Mouse (Mus musculus): ENCODE results near the gene Arhgef7. TPM values are rescaled to one million over a fixed set of nuclear protein-coding genes. Genes with fewer than 3 reads are reported as not detected.

Gene Arhgef7
- total RNA-seq, 2 experiments from 2014 or later, result 172 to 189 TPM

GRCm38 (mm10) chr8:11708815-11709214 lies 18.7 kb upstream of the Arhgef7 start:
- no peak for DNase-seq (ENCODE audit: low spot score in 2 of 2)
- intact Hi-C loops (cut with DNase I), result loop anchor here (10.0 kb wide), 1 partner anchor 274 kb away; no protein-coding TSS in a partner anchor

DNA sequence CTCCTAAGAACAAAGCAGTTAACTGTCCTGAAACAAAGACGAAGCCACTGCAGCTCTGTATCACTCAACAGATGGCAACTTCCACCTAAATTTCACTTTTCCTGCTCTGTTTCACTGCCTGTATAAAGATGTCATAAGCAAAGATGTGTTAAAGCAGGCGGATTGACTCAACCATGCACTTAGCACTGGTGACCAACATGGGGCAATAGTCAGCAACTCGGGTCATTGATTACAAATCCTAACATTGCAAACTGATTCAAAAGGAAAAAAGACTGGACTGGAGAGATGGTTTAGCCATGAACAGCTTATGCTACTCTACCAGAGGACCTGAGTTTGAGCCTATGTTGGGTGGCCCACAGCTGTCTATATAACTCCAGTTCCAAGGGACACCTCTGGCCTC lies 18.0 kb upstream of the Arhgef7 start:
- intact Hi-C loops (cut with DNase I), result loop anchor here (10.0 kb wide), 1 partner anchor 275 kb away; no protein-coding TSS in a partner anchor
- DNase-seq (ENCODE audit: low spot score in 2 of 2), result no peak

DNA sequence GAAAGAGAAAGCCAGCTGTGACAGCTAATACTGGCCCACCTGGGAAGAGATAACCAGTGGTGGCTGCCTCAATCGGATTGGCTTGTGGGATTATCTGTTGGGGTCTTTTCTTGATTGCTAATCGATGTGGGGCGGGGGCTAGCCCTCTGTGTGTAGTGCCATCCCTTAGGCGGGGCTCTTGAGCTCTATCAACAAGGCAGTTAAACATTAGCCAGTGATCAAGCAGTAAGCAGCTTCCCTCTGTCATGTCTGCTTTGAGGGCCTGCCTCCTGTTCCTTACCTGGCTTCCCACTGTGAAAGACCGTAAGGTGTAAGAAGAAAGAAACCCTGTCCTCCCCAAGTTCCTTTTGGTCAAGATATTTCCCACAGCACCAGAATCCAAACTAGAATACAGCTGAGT lies 17.1 kb upstream of the Arhgef7 start:
- intact Hi-C loops (cut with DNase I), result no loop called here
- no peak for DNase-seq (ENCODE audit: low spot score in 2 of 2)

DNA sequence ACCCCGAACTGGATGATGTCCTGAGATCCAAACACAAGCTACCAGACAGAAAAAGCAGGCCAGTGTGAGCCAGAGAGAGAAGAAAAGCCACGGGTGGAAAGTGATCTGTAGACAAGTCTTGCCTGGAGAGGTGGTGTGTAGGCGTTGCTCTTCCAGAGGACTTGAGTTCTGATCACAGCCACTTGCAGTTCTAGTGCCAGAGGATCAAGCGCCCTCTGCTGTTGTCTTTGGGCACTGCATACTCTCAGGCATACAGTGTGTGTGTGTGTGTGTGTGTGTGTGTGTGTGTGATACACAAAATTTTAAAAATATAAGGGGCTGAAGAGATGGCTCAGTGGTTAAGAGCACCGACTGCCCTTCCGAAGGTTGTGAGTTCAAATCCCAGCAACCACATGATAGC lies 15.3 kb upstream of the Arhgef7 start:
- intact Hi-C loops (cut with DNase I), result no loop called here
- no peak for DNase-seq (ENCODE audit: low spot score in 2 of 2)

DNA sequence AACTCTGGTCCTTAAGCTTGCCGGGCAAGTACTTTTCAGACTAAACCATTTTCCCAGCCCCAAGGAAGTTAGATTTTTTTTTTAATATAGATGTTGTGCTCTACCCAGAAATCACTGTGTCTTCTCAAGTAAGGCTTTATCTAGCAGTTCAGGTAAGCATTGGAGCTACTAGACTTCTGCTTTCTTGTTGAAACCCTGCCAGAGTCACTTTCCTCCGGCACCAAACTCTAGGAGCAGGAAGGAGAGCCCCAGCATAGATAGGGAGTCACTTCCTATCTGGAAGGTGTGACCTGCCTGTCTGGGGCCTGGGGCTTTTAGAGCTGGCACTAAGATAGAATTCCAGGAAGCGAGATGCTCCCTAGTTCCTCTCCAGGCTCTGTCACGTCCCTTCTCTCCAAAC lies 10.3 kb upstream of the Arhgef7 start:
- DNase-seq (ENCODE audit: low spot score in 2 of 2), result no peak
- intact Hi-C loops (cut with DNase I), result no loop called here

- intact Hi-C loops (cut with DNase I), result no loop called here
- DNase-seq (ENCODE audit: low spot score in 2 of 2), result peak in 1 of 2 experiments; percentile 22
Observed at GRCm38 (mm10) chr8:11727273-11727650, 259 bp upstream of the Arhgef7 start.

DNA sequence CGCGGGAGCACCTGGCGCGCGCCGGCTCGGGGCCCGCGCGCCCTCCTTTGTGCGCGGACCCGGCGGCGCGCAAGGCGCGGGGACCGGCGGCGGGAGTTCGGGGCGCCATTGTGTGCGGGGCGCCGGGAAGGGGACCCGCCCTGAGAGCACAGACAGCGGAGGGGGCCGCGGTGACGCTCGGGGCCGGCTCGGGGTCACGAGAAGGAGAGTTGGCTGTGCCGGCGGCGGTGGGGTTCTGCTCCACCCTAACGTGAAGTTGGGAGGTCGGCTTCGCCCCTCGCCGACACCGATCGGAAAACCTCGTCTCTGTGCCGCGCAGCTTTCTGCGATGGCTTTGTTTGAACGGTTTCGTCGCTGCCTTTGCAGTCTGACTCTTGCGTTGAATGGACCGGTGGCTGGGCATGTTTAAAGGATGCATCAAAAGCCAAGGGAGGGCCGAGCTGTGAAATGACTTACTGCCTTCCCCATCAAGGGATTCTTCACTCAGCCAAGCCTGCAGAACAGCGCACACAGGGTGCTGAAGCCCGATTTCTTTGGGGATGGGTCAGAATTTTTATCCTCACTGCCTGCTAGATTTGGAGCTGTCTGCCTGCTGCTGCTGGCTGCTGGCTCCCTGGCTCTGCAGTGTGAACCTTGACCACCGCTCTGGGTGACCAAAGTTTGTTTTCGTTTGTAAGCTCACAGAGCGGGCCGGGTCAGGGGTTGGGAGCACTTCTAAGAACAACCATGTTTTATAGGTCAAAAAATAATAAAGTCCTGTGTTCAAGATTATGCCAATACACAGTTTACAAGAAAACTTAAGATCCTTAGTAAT lies 1.2 kb downstream of the Arhgef7 start:
- intact Hi-C loops (cut with DNase I), result loop anchor here (1.0 kb wide), 1 partner anchor 30 kb away; no protein-coding TSS in a partner anchor
- DNase-seq (ENCODE audit: low spot score in 2 of 2), result peak in 1 of 2 experiments; percentile 46

DNA sequence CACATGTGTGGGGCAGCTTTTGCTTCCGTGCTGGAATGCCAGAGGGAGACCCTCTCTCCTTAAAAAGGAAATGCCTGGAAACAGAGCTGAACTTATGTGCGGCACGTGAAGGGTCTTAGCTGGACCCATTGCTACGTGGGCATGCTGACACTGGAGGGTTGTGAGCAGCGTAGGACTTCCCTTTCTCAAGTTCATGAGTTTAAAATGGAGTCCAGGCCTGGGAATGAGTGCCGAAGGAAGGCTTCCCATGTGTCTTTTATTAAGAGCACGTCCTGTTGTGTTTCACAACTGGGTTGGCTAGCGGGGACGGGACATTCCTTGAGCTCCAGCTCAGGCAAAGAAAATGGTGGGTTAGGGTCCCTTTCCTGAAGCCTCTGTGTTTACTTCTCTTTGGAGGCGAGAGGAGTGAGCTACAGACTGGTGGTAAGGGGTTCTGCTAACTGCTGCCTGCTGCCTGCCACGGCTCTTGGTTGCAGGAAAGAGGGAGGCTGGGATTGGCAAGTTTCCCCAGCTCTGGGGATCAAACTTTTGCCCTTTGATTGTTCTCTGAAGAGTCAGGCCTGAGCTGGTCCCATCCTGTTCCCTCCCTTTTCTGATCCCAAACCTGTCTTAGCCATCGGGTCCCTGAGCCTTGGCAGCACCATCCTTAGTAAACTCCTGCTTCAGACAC lies 2.9 kb downstream of the Arhgef7 start:
- intact Hi-C loops (cut with DNase I), result no loop called here
- DNase-seq (ENCODE audit: low spot score in 2 of 2), result no peak

DNA sequence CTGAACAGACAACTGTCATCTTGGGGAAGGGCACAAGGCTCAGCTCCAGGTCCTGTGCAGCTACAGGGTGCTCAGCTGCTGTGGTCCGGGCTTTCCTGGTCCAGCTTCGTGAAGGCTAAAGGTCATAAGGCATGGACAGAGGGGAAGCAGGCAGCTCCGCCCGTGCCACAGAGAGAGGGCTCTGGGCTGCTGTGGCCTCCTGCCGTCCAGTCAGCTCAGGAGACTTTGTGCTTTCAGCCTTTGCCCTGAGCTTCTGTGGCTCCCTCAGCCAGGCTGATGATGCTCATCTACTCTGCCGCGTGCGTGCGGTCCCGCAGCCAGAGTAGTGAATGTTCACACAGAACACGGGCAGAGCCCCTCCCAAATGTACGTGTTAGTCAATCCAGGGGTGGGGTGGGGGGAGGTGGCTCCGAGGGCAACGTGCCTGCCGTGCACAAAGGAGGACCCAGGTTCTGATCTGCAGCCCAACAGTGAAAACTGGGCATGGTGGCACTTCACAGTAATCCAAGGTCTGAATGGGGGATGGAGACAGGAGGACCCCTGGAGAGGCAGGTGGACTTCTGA lies 8.2 kb downstream of the Arhgef7 start:
- no peak for DNase-seq (ENCODE audit: low spot score in 2 of 2)

GRCm38 (mm10) chr8:11737096-11737495 lies 9.6 kb downstream of the Arhgef7 start:
- intact Hi-C loops (cut with DNase I), result no loop called here
- DNase-seq (ENCODE audit: low spot score in 2 of 2), result no peak

More for the DNA sequence above, 8.2 kb downstream of the Arhgef7 start:
- intact Hi-C loops (cut with DNase I), result no loop called here

- intact Hi-C loops (cut with DNase I), result no loop called here
- DNase-seq (ENCODE audit: low spot score in 2 of 2), result no peak
Observed at GRCm38 (mm10) chr8:11739082-11739481, 11.6 kb downstream of the Arhgef7 start.

DNA sequence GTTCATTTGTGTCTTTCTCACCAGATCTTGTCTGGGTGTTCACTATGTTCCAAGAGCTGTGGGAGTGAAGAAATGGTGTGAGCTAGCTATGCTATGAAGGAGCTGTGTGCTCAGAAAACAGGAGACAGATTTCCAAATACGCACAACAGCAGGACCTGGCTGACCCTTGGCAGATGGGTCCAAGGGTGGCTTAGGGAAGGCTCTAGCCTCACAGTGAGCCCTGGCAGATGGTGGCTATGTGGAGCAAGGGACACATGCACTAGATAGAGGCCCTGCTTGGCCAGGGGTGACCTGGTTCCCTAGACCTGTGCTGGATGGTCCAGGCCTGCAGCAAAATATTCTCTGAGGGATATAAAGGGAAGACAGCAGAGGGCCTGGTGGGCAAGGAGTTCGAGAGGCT lies 13.3 kb downstream of the Arhgef7 start:
- DNase-seq (ENCODE audit: low spot score in 2 of 2), result no peak

GRCm38 (mm10) chr8:11743580-11743979 lies 16.1 kb downstream of the Arhgef7 start:
- no peak for DNase-seq (ENCODE audit: low spot score in 2 of 2)
- intact Hi-C loops (cut with DNase I), result no loop called here

More for the DNA sequence above, 13.3 kb downstream of the Arhgef7 start:
- intact Hi-C loops (cut with DNase I), result no loop called here

- no peak for DNase-seq (ENCODE audit: low spot score in 2 of 2)
- intact Hi-C loops (cut with DNase I), result no loop called here
Observed at GRCm38 (mm10) chr8:11746850-11747600, 19.5 kb downstream of the Arhgef7 start.

DNA sequence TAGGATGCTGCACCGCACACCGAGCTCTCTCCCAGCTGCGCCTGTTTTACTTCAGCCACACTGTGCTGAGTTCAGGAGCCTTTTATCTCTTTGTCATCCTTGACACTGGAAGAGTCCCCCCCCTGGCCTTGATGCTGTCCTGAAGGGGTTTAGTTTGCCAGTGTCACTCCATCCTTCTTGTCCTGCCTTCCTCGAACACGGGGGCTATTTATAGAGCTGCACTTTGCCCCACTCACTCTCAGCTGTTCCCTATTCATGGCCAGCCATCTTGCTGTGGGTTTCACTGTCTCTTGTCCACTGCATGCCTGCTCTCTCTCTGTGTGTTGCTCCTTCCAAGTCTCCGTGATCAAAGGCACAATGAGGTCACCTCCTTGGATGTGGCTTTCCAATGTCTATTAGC lies 22.0 kb downstream of the Arhgef7 start:
- DNase-seq (ENCODE audit: low spot score in 2 of 2), result no peak
- intact Hi-C loops (cut with DNase I), result no loop called here

DNA sequence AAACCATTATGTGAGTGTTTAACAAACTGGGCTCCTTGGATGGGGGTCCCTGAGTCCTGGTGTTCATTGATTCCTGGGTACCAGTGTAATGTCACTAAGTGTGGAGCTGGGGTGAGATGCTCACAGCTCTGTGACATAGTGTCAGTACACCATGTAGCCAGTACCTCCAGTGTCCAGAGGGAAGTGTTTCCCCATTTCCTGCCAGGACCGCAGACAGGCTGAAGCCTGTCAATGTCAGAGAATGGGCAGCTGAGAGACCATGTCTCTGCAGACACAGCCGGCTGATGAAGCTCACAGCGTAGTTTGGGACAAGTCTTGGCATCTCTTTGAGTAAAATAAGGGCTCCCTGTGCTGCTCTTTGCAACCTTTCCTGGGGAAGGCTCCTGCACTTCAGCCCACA lies 24.8 kb downstream of the Arhgef7 start:
- no peak for DNase-seq (ENCODE audit: low spot score in 2 of 2)

GRCm38 (mm10) chr8:11753155-11753941 lies 25.8 kb downstream of the Arhgef7 start:
- no peak for DNase-seq (ENCODE audit: low spot score in 2 of 2)
- intact Hi-C loops (cut with DNase I), result no loop called here

More for the DNA sequence above, 24.8 kb downstream of the Arhgef7 start:
- intact Hi-C loops (cut with DNase I), result no loop called here

DNA sequence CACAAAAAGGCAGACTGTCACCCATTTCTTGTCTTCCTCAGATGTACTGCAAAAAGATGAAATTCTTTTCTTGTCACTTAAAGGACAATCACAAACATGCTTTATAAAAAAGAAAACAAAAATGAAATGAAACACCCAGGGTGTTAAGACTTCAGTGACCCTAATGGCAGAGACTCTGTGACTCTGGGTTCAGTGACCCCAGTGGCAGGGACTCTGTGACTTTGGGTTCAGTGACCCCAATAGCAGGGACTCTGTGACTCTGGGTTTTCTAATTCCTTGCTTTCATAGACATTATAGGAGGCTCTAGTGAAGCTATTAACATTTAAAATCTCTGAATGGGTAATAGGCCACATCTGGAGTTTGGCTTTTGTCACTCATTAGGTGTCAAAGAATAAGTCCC lies 27.2 kb downstream of the Arhgef7 start:
- no peak for DNase-seq (ENCODE audit: low spot score in 2 of 2)
- intact Hi-C loops (cut with DNase I), result loop anchor here (5.0 kb wide), 2 partner anchors 168 to 188 kb away; no protein-coding TSS in a partner anchor

DNA sequence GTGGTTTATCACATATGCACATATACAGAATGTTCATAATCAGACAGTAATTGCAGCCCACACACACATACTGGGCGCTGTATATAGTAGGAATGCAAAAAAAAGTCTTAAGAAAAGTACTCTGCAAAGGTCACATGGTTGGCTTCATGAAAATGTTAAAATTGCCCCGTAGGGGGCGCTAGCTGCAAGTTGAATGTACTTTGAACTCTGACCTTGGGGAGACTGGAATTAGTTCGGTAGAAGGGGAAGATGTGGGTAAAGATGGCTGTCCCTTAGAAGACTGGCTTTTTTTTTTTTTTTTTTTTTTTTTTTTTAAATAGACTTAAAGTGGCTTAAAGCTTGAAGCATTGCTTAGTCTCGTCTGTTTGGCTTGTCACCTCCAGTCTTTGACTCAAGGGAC lies 28.4 kb downstream of the Arhgef7 start:
- DNase-seq (ENCODE audit: low spot score in 2 of 2), result peak; percentile 74 to 87
- intact Hi-C loops (cut with DNase I), result loop anchor here (5.0 kb wide), 2 partner anchors 166 to 186 kb away; no protein-coding TSS in a partner anchor
